Mouse (Mus musculus): ENCODE results near the gene Prune1. TPM values are rescaled to one million over a fixed set of nuclear protein-coding genes. Genes with fewer than 3 reads are reported as not detected.

The Prune1 gene
- polyA plus RNA-seq, 1 experiment from 2014 or later: 23.5 TPM

GRCm38 (mm10) chr3:95250361-95250760 lies 31.5 kb downstream of the Prune1 start:
- H3K4me1 ChIP-seq (ENCODE audit: insufficient read depth): no peaks in the 10 kb centered on the region
- H3K36me3 ChIP-seq (ENCODE audit: insufficient read depth): peaks cover 21% of the 10 kb centered on the region
- H3K9me3 ChIP-seq (ENCODE audit: low read depth, low read length): no peaks in the 10 kb centered on the region
- WGBS: 69% methylated on average over 5 of the region's 5 CpGs
- H3K4me2 ChIP-seq: peak overlapping the region; percentile 35
- H3K4me3 ChIP-seq (ENCODE audit: low read depth, low read length): 0 out of 2 replicates have a peak overlapping the region, but pooled peaks have one; percentile 1
- no peak for DNase-seq
- no peaks in the 10 kb centered on the region for H3K27me3 ChIP-seq (ENCODE audit: insufficient read depth, low read length)
- H3K9ac ChIP-seq: 0 out of 2 replicates have a peak overlapping the region, but pooled peaks have one; percentile 18
- TF ChIP-seq CTCF (IDR thresholded peaks at IDR 0.05; ENCODE audit: low read depth): no peak
- no peak for ATAC-seq (ENCODE audit: insufficient read depth)
- no peak overlapping the region for H3K27ac ChIP-seq (ENCODE audit: low read depth)

DNA sequence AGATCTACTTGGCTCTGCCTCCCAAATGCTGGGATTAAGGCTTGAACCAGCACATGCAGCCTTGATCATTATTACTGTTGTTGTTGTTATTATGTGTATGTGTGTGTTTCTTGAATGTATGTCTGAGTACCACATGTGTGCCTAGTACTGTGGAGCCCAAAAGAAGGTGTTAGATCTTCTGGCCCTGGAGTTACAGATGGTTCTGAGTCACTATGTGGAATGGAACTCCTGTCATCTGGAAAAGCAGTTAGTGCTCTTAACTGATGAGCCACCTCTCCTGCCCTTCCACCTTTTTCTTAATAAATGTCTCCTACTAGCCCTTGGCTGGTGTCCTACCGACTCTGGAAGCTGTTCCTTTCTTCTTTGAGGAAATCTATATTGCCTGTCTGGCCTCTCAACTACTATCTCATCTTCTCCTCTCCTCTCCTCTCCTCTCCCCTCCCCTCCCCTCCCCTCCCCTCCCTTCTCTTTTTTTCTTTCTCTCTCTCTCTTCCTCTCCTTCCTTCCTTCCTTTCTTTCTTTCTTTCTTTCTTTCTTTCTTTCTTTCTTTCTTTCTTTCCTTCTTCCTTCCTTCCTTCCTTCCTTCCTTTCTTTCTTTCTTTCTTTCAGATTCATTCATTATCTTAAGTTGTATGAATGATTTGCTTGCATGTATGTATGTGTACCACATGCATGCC lies 34.1 kb downstream of the Prune1 start:
- TF ChIP-seq CTCF (IDR thresholded peaks at IDR 0.05; ENCODE audit: low read depth): no peak
- WGBS: 57% methylated on average over 1 of the region's 1 CpGs
- no peak for ATAC-seq (ENCODE audit: insufficient read depth)

DNA sequence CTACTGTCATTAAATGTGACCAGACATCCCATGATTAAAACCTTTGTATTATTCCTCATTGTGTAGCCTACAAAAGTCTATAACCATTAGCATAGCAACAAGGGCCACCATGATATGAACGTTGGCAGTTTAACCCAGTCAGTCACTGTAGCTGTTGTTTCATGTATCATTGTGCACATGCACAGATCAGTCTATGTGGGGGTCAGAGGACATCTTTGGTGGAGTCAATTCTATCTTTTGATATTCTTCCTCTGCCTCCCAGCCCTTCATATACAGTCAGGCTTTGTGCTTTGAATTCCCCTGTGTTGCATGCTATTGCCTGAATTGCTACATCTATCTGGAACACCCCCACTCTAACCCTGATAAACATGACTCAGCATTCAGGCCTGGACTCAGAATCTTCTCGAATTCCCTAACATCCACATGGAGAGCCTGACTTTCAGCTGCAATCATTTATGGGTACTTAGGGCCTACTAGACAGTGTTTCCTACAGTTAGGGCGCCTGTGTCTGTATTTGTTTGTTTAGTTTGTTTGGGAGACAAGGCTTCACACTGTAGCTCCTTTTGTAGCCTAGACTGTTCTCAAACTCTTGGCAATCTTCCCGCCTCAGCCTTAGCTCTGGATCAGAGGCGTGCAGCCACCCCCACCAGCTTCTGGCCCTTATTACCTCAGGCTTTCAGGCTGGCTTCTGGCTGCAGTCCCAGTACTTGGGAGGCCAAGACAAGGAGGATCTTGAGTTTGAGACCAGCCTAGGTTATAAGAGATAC lies 35.2 kb downstream of the Prune1 start:
- no peaks in the 10 kb centered on the region for H3K4me1 ChIP-seq (ENCODE audit: insufficient read depth)
- WGBS: 76% methylated on average over 5 of the region's 5 CpGs
- 0 out of 2 replicates have a peak, but pooled peaks cover 2% of the 10 kb centered on the region for H3K36me3 ChIP-seq (ENCODE audit: insufficient read depth)
- no peak overlapping the region for H3K4me3 ChIP-seq (ENCODE audit: low read depth, low read length)
- H3K4me2 ChIP-seq: no peak overlapping the region
- ATAC-seq (ENCODE audit: insufficient read depth) (0 out of 2 replicates have a peak, but pooled peaks have one; percentile 25), DNase-seq (peak; percentile 53)
- no peak overlapping the region for H3K9ac ChIP-seq
- no peaks in the 10 kb centered on the region for H3K27me3 ChIP-seq (ENCODE audit: insufficient read depth, low read length)
- TF ChIP-seq CTCF (IDR thresholded peaks at IDR 0.05; ENCODE audit: low read depth): no peak
- no peak overlapping the region for H3K27ac ChIP-seq (ENCODE audit: low read depth)
- H3K9me3 ChIP-seq (ENCODE audit: low read depth, low read length): no peaks in the 10 kb centered on the region

More for the DNA sequence above, 34.1 kb downstream of the Prune1 start:
- Histone ChIP-seq H3K4me2 (no peak overlapping the region), H3K9me3 (ENCODE audit: low read depth, low read length) (no peaks in the 10 kb centered on the region), H3K36me3 (ENCODE audit: insufficient read depth) (0 out of 2 replicates have a peak, but pooled peaks cover 2% of the 10 kb centered on the region), H3K27ac (ENCODE audit: low read depth) (no peak overlapping the region), H3K9ac (no peak overlapping the region), H3K4me1 (ENCODE audit: insufficient read depth) (no peaks in the 10 kb centered on the region), H3K27me3 (ENCODE audit: insufficient read depth, low read length) (no peaks in the 10 kb centered on the region), H3K4me3 (ENCODE audit: low read depth, low read length) (no peak overlapping the region)
- DNase-seq: no peak

- DNase-seq: no peak
- Histone ChIP-seq H3K27me3 (ENCODE audit: insufficient read depth, low read length) (no peaks in the 10 kb centered on the region), H3K4me3 (ENCODE audit: low read depth, low read length) (no peak overlapping the region), H3K9ac (no peak overlapping the region), H3K27ac (ENCODE audit: low read depth) (no peak overlapping the region), H3K4me1 (ENCODE audit: insufficient read depth) (no peaks in the 10 kb centered on the region), H3K9me3 (ENCODE audit: low read depth, low read length) (no peaks in the 10 kb centered on the region), H3K4me2 (no peak overlapping the region), H3K36me3 (ENCODE audit: insufficient read depth) (peaks cover 5% of the 10 kb centered on the region; the same call in 1 of the 2 replicates)
- WGBS: 72% methylated on average over 2 of the region's 2 CpGs
- no peak for ATAC-seq (ENCODE audit: insufficient read depth)
- no peak for TF ChIP-seq CTCF (IDR thresholded peaks at IDR 0.05; ENCODE audit: low read depth)
These were observed 38.8 kb downstream of the Prune1 start for GRCm38 (mm10) chr3:95243086-95243485.

GRCm38 (mm10) chr3:95241498-95241897 lies 40.4 kb downstream of the Prune1 start, which contains the start of gene Gm128:
Gm128 (minus strand) TSS chr3:95241598.
- TF ChIP-seq CTCF (IDR thresholded peaks at IDR 0.05; ENCODE audit: low read depth): no peak
- Histone ChIP-seq H3K4me1 (ENCODE audit: insufficient read depth) (no peaks in the 10 kb centered on the region), H3K36me3 (ENCODE audit: insufficient read depth) (peaks cover 21% of the 10 kb centered on the region), H3K27ac (ENCODE audit: low read depth) (no peak within 1 kb of the TSS), H3K4me2 (peak within 1 kb of the TSS; percentile 39), H3K9me3 (ENCODE audit: low read depth, low read length) (no peaks in the 10 kb centered on the region), H3K27me3 (ENCODE audit: insufficient read depth, low read length) (no peaks in the 10 kb centered on the region), H3K4me3 (ENCODE audit: low read depth, low read length) (0 out of 2 replicates have a peak within 1 kb of the TSS, but pooled peaks have one; percentile 6), H3K9ac (no peak within 1 kb of the TSS)
- DNase-seq: no peak
- WGBS: 68% methylated on average over 7 of the region's 7 CpGs
- no peak for ATAC-seq (ENCODE audit: insufficient read depth)

- H3K4me3 ChIP-seq (ENCODE audit: low read depth, low read length): 0 out of 2 replicates have a peak overlapping the region, but pooled peaks have one; percentile 6
- peak overlapping the region; percentile 39 for H3K4me2 ChIP-seq
- TF ChIP-seq CTCF (IDR thresholded peaks at IDR 0.05; ENCODE audit: low read depth): no peak
- peaks cover 27% of the 10 kb centered on the region for H3K36me3 ChIP-seq (ENCODE audit: insufficient read depth)
- H3K9me3 ChIP-seq (ENCODE audit: low read depth, low read length): no peaks in the 10 kb centered on the region
- ATAC-seq (ENCODE audit: insufficient read depth) (peak; percentile 38; the same call in 1 of the 2 replicates), DNase-seq (no peak)
- H3K27me3 ChIP-seq (ENCODE audit: insufficient read depth, low read length): no peaks in the 10 kb centered on the region
- WGBS: 20% methylated on average over 17 of the region's 17 CpGs
- no peak overlapping the region for H3K27ac ChIP-seq (ENCODE audit: low read depth)
- no peak overlapping the region for H3K9ac ChIP-seq
- H3K4me1 ChIP-seq (ENCODE audit: insufficient read depth): no peaks in the 10 kb centered on the region
These were observed 41.0 kb downstream of the Prune1 start for GRCm38 (mm10) chr3:95240900-95241299.

DNA sequence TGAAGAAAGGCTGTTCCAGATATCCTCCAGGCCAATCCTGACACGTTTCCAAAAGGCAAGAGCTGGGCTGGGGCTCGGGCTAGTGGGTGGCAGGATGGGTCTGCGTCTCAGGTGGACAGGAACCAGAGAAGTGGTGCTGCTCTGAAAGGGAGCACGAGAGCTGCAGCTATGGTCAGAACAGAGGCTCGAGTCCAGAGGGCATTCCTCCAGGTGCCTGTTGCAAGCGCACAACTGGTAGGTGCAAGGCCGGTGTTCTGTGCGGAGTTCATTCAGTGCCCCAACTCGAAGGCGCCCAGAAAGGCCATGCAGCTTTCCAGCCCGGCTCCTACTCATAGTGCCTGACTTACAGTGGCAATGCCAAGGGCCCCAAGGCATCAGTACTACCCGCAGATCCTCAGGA lies 41.9 kb downstream of the Prune1 start:
- Histone ChIP-seq H3K4me1 (ENCODE audit: insufficient read depth) (no peaks in the 10 kb centered on the region), H3K4me3 (ENCODE audit: low read depth, low read length) (no peak overlapping the region), H3K9ac (no peak overlapping the region), H3K27me3 (ENCODE audit: insufficient read depth, low read length) (no peaks in the 10 kb centered on the region), H3K9me3 (ENCODE audit: low read depth, low read length) (no peaks in the 10 kb centered on the region), H3K36me3 (ENCODE audit: insufficient read depth) (peaks cover 35% of the 10 kb centered on the region), H3K27ac (ENCODE audit: low read depth) (no peak overlapping the region), H3K4me2 (no peak overlapping the region)
- ATAC-seq (ENCODE audit: insufficient read depth): no peak
- no peak for TF ChIP-seq CTCF (IDR thresholded peaks at IDR 0.05; ENCODE audit: low read depth)
- WGBS: 82% methylated on average over 12 of the region's 12 CpGs
- DNase-seq: no peak
